Mouse (Mus musculus): ENCODE results near the gene Acads.
"Not testable (repeated sequence)": the region's sequence is repeated elsewhere in the genome, so short reads cannot be mapped to it uniquely, and the experiment has no call there.

GRCm38 (mm10) chr5:115148872-115149271 is 29.7 kb upstream of the Acads start:
- TF ChIP-seq ZC3H11A (IDR thresholded peaks at IDR 0.05; ENCODE audit: low read depth, low read length); NRF1 (IDR thresholded peaks at IDR 0.05; ENCODE audit: insufficient read depth, low read depth, low read length, poor library complexity, severe bottlenecking); GABPA (IDR thresholded peaks at IDR 0.05; ENCODE audit: low read depth, low read length); CTCF (IDR thresholded peaks at IDR 0.05 in 2 of 3, conservative IDR thresholded peaks at IDR 0.05 in 1 of 3; ENCODE audit: control insufficient read depth in 1 of 3, insufficient read depth in 1 of 3, low read depth in 2 of 3, low read length in 3 of 3, poor library complexity in 1 of 3, severe bottlenecking in 1 of 3); ZMIZ1 (IDR thresholded peaks at IDR 0.05; ENCODE audit: low read depth, low read length); TCF12 (IDR thresholded peaks at IDR 0.05; ENCODE audit: low read depth, low read length); USF2 (IDR thresholded peaks at IDR 0.05; ENCODE audit: borderline replicate concordance in 1 of 2, insufficient read depth in 1 of 2, low read depth in 1 of 2, low read length in 2 of 2): not testable (repeated sequence)
- 0 out of 4 replicates have a peak, but pooled peaks of 1 of the 2 experiments have one; percentile 9 for TF ChIP-seq POLR2A (IDR thresholded peaks at IDR 0.05; ENCODE audit: control insufficient read depth in 1 of 2, insufficient read depth in 1 of 2, low read depth in 1 of 2, low read length in 2 of 2, poor library complexity in 1 of 2)
